Mouse (Mus musculus): Measurements from ENCODE around the gene S1pr2.

DNA sequence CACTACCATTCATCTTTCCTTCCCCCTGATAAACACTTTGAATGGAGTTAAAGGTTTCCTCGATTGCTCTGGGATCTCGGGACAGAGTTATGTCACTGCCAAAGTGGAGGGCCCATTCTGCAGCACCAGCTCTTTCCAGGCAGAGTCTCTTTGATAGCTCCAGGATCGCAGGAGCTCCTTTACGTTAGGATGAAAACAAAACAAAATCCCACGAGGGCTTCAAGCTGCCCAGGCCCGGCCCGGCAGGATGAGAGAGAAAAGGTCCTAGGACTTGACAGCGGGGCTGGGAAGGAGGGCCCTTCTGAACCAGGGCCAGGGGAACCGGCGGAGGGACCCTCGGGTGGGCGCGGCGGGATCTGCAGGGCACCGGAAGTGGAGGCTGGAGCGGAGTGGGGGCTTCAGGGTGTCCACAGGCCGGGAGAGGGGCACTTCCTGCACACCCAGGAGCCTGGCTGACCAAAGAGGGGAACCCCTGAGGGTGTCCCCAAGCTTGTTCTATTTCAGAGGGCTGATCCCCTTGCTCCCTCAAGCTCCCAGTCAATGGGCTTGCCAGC is 24.5 kb downstream of the S1pr2 start:
- TF ChIP-seq TAL1 (IDR thresholded peaks at IDR 0.05; ENCODE audit: low read length) (no peak), GATA1 (IDR thresholded peaks at IDR 0.05; ENCODE audit: low read length) (no peak)

All from erythroblast, embryonic 14.5 days (primary cell).